Mouse (Mus musculus) MEL-GATA-1-ER (cell line): Measurements from ENCODE around the gene Prom2.
A peak's percentile ranks its signal among the peaks of the same experiment; 100 is the strongest.

Source experiments
- DNase-seq: peaks from one replicate; pipeline ENCODE4 v3.0.0-alpha.2; 2012; ENCODE audit warnings: low read depth; ENCODE audit errors: extremely low read depth

Prom2 gene

DNA sequence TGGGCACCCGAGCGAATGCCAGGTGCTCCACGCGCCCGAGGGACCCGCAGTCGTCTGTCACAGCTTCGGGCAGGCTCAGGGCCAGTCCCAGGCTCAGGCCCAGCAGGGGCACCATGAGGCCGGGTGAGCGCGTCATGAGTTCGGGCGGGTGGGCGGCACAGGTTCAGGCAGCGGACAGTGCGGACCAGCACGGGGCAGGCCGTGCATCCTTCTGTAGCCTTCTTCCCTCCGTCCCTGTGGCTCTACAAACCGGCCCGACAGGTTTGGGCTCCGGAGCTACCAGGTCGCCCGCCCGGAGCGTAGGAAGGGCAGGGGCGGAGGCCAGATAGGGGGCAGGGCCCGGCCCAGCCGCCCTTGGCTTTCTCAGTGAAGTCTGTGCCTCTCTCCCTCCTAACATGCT is at the start of gene Prom2:
Gene Prom2 (minus strand): TSS at position 283 of the 400 bp plus-strand sequence.
- DNase-seq: no peak

DNA sequence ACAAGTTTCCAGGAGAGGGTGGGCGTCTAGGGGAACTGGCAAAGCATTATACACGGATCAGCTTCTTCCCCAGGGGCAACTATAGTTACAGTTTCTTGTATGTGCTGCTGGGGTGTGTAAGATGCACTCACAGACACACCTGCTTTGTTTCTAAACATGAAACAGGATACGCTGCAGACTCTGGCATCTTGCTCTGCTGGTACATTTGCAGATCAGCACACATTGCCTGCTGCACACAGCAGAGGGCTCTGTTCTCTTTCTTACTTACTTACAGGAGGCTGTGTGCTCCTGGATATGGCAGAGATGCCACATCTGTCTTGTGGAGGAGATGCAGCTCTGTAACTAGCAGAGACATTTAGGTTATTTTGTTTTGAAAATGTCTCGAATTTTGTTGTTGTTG is 49.6 kb upstream of the Prom2 start:
- no peak for DNase-seq

DNA sequence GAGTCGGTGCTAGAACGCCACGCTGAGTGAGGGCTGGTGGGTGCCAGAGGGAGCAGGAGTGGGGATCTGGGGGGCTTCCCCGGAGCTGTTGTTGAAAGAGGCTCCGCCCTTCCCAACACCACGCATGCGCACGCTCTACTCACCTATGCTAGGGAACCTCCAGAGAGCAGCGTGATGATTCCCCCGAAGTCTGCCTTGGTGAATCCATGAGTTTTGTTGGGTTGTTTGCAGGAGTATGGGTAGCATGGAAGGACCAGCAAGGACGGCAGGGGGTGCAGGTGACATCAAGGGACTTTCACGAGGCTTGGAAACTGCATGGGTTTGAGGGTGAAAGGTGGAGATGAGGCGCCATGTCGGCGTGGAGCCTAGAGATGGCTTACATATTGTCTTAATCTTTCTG is 48.9 kb upstream of the Prom2 start:
- no peak for DNase-seq

DNA sequence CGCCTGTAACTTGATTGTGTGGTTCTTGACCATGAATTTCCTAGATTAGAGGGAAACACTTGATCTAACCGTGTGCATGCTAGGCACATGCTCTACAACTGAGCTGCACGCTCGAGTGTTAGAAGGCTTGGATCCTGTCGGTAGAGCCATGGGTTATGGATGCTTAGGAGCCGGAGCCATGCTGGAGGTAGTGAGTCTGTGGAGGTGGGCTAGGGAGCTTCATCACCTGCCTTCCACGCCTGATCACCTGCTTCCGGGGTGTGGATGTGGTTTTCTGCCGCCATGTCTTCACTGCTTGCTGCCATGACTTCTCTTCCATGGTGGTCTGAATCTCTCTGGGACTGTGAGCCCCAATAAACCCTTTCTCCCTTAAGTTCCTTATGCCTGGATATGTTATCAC is 47.6 kb upstream of the Prom2 start:
- DNase-seq: peak; percentile 20

DNA sequence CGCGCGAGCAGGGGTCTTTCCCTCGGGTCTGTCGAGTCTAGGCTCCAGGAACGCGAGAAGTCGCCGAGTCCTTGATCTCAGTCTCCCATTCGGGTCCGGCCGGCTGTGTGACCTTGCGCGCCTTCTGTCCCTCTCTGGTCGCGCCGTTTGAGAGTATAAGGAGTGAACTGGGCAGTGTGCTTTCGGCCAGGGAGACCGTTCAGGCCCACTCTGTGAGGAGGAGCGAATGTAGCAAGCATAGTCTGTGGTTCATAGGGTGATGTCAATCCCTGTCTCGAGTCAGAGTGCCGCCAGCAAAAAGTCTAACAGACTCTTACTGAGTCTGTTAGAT is 46.2 kb upstream of the Prom2 start:
- no peak for DNase-seq

- peak; percentile 49 for DNase-seq
Observed at GRCm38 (mm10) chr2:127586694-127587513, 45.6 kb upstream of the Prom2 start, which contains the start of the genes Zfp661 and Mrps5. TSS of gene Zfp661 (minus strand) at chr2:127587094. TSS of gene Mrps5 (plus strand) at chr2:127587222.

- peak; percentile 93 for DNase-seq
Observed at GRCm38 (mm10) chr2:127584436-127584858, 43.2 kb upstream of the Prom2 start.

DNA sequence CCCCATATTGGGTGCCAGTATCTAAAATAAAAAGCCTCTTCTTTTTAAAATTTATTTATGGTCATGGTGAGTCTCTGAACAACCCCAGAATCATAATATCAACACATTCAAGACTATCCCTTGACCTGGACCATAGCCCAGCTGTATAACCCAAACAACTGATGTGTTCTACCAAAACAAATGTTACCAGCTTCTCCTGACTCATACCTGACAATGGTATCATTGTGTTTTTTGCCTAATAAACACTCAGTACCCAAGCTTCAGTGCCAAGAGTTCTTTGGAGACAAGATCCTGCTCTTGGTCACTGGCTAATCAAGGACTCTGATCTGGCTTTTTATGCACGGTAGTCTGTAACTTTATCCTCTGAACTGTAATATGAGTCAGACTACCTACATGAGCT is 32.1 kb upstream of the Prom2 start:
- no peak for DNase-seq

- DNase-seq: peak; percentile 87
Observed at GRCm38 (mm10) chr2:127559070-127559966, 18.1 kb upstream of the Prom2 start.

- no peak for DNase-seq
Observed at GRCm38 (mm10) chr2:127551078-127551477, 9.8 kb upstream of the Prom2 start.

- DNase-seq: no peak
Observed at GRCm38 (mm10) chr2:127550446-127550845, 9.2 kb upstream of the Prom2 start.

DNA sequence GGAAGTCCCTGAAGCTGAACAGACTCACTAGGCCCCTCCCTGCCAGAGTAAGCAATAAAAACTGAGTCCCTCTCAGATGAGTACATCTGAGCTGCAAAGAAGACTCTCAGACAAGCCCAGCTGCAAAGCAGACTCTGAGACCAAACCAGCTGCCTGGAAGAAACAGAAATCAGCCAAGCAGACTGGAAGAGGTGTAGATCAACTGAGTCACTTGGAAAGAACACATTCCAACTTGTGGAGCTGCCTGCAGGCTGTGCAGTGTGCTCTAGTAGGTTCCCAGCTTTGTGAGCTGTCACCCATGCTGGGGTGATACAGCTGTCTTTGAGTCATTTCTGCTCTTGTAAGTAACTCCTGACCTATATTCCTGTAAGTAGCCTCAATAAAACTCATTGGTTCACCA is 8.4 kb upstream of the Prom2 start:
- no peak for DNase-seq

DNA sequence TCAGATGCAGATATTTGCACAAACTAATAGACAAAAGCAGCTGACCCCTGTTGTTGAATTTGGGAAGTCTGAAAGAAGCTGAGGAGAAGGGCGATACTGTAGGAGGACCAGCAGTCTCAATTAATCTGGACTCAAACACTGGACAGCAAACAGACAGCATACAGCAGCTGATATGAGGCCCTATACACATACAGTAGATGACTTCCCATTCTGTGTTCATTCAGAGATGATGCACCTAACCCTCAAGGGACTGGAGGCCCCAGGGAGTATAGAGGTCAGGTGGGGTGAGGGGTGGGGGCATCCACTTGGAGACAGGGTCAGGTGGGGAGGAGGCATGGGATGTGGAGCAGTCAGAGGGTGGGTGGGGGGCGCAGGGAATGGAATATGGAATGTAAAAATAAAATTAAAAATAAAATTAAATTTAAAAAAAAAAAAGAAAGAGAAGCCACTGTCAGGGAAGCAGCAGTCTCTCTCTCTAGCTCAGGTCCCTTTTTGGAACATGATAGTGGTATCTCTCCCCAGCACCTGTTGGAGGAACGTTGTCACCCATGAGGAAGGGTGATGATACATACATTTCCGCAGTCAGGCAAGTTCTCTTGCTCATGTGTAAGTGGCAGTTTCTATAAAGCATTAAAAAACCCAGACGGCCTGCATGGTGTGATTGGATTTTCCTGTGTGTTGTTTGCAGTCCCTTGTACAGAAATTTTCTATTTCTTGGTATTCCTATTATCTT is 7.2 kb upstream of the Prom2 start:
- DNase-seq: peak; percentile 86

DNA sequence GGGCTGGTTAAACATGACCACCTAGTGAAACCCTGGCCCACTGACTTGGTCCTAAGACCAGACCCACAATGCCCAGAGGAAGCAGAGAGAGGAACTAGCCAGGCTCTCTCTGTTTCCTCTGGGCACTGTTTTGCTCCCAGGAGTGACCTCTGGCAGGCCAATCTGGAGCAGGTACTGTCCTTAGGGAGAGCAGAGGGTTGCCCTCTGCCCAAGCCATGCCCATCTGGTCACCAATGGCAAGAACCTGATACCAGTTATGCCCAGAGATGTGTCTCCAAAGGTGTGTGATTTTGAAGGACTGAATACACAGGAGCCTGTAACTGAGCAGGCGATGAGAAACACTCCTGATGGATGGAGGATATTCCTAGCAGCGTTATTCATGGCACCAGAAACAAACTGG is 430 bp upstream of the Prom2 start:
- no peak for DNase-seq

GRCm38 (mm10) chr2:127539494-127539893 is 1.8 kb downstream of the Prom2 start:
- no peak for DNase-seq

DNA sequence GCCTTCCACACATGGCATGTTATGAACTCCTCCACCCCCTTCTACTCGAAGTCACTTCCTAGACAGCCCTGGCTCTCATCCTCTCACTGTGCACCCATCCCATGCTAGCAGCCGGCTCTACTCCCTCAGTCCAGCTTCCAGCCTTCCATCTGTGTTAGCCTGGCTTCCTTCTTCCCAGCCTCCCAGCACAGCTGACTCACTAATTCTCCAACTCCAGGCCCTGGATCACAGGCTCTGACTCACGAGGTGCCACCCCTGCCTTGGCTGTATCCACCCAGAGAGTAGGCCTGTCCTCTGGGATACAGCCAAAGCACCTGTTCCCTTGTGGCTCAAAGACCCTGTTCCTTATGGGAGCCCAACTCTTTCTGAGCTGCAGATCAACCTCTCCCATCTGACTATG is 3.7 kb downstream of the Prom2 start:
- DNase-seq: no peak

- DNase-seq: no peak
Observed at GRCm38 (mm10) chr2:127535363-127535762, 5.9 kb downstream of the Prom2 start.

DNA sequence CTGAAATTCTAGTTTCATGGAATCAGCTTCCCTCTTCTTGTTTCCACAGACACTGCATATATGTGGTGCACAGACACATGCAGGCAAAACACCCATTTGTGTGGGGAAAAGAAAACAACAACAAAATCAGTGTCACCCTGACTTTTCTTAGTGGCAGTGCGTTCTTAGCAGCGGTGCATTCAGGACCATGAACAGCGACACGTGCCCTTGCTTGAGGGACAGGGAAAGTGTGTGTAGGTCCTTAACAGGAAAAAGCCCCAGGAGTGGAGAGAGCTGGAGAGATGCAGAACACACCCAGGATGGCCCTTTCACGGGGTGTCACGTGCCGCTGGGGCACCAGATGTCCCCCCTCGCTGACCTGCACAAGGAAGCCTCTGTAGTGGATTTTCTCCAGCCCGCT is 8.9 kb downstream of the Prom2 start:
- DNase-seq: no peak

GRCm38 (mm10) chr2:127531592-127531991 is 9.7 kb downstream of the Prom2 start:
- DNase-seq: no peak

GRCm38 (mm10) chr2:127530418-127530817 is 10.8 kb downstream of the Prom2 start:
- DNase-seq: no peak

- DNase-seq: no peak
Observed at GRCm38 (mm10) chr2:127525004-127525775, 16.1 kb downstream of the Prom2 start.
